Mouse (Mus musculus) mesoderm, embryonic 11.5 days (tissue): ENCODE data around the gene Gm20662.
A peak's percentile ranks its signal among the peaks of the same experiment; 100 is the strongest.
"Not testable (repeated sequence)": the region's sequence is repeated elsewhere in the genome, so short reads cannot be mapped to it uniquely, and the experiment has no call there.

Source experiments
- DNase-seq: peaks from one replicate; pipeline ENCODE4 v3.0.0-alpha.2; 2012; ENCODE audit warnings: low read depth, low spot score

Gene Gm20662

GRCm38 (mm10) chr9:108010385-108010784 is 14.2 kb downstream of the Gm20662 start:
- DNase-seq = no peak

GRCm38 (mm10) chr9:108013577-108013976 is 17.4 kb downstream of the Gm20662 start:
- DNase-seq = not testable (repeated sequence)

DNA sequence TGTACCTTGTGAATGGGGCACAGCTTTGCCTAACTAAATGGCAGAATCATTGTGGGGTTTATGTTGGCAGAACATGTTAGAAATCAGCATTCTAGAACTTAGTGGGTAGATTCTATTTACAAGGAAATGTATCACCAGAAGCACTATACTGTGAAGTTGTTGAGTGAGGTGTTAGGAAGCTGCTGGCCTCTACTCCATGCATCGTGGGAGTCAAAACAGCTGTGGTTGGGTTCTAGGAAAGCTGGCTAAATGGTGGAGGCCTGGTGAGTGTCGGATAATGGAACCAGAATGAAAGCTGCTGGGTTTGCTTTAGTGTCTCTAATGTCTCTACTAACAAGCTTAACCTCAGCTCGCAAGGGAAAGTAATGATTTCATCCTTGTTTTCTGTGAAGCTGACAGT is 21.0 kb downstream of the Gm20662 start:
- no peak for DNase-seq

DNA sequence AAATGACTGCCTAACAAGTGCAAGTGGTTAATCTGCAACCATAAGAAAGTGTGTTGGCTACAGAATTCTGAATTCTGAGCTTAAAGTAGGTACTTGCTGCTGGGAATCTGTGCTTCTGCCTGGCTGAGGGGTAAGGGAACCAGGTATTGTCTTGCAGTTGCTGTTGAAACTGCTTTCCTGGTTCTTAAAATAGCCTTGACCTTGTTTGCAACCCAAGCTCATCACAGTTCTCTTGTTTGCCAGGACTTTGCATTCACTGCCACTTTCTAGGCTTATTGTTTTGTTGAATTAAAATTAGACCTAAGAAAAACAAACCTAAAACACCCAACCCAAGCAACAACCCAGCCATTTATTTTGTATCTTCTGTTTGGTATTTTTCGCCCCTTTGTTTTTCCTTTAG is 24.6 kb downstream of the Gm20662 start:
- no peak for DNase-seq

DNA sequence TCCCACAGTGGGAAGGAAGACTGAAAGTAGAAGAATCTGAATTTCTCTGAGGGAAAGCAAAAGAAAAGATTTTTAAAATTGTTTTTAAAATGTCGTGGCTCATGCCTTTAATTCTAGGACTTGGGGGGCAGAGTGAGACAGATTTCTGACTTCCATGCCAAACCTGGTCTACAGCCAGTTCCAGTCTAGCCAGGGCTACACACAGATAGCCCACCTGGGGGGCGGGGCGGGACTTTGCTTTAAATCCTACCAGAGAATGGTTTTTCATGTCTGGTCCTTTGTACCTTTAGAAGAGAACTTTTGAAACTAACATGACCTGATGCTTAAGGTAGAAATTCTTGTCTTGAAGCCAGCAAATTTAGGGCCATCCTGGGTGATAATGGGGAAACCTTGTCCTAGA is 27.1 kb downstream of the Gm20662 start:
- DNase-seq = no peak

- DNase-seq = no peak
Observed at GRCm38 (mm10) chr9:108026584-108026983, 30.4 kb downstream of the Gm20662 start.

DNA sequence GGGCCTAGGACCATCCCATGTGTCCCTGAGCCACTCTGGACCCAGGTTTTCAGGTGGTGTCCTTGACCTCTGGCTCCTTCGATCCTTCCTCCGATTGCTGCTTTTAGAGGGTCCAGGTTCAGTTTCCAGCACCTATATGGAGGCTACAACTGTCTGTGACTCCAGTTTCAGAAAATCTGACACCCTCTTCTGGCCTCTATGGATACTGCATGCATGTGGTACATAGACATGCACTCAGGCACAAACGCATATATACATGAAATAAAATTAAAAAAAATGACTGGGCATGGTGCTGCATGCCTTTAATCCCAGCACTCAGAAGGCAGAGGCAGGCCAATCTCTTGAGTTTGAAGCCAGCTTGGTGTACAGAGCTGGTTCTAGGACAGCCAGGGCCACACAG is 31.7 kb downstream of the Gm20662 start:
- no peak for DNase-seq

GRCm38 (mm10) chr9:108032126-108032525 is 36.0 kb downstream of the Gm20662 start:
- DNase-seq = no peak

DNA sequence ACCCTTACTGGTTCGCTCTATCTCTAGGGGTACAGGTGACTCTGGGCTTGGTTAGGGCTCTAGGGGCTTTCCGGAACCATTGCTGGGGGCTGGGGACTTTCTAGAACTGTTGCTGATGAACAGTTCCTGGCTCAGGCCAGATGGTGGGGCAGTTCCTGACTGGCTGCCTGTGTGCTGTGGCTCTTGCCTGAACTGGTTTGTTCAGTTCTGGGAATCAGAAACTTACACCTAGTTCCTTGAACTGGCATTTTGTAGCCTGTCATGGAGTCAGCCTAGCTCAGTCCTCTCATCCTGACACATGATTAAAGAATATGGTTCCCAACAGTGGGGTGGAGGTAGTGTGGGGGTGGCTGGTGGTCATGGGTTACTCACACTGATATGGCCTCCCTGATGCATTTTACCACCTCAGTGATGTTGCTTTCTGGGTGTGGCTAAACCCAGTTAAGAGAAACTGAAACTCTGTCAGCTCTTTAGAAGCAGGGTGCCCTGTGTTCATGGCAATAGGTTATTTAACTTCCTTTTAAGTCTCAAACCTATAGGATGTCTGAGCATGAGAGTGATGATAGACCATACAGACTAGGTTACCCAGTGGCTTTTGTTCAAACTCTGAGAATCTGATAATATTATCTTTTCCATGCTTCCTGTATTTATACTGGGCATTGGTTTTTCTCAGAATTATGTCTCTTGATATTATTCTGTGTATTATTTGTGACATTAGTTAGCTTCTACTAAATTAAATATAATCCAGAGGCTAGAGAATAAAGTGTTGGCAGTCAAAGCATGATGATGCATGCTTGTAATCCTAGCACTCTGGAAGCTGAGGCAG is 39.4 kb downstream of the Gm20662 start:
- DNase-seq = no peak

GRCm38 (mm10) chr9:108044751-108045492 is 48.8 kb downstream of the Gm20662 start:
- no peak for DNase-seq

DNA sequence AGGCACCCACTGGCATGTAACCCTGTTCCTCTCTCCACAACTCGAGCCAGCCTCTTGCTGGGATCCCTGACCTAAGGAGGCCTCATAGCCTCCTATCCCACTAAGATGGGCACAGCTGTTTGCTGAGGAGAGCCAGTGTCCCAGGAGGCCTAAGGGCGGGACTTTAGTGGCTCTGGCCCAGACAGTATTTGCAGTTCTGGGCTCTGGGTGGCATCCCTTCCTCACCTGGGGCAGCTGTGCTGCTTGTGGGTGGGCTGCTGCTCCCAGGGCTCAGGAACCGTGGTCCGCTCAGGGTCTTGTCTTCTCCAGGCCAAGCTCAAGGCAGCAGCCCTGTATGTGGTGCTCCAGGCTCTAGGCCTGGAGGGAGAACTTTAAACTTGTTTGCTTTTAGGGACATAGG is 50.4 kb downstream of the Gm20662 start:
- no peak for DNase-seq

GRCm38 (mm10) chr9:108047601-108048565 is 51.7 kb downstream of the Gm20662 start:
- DNase-seq = no peak

DNA sequence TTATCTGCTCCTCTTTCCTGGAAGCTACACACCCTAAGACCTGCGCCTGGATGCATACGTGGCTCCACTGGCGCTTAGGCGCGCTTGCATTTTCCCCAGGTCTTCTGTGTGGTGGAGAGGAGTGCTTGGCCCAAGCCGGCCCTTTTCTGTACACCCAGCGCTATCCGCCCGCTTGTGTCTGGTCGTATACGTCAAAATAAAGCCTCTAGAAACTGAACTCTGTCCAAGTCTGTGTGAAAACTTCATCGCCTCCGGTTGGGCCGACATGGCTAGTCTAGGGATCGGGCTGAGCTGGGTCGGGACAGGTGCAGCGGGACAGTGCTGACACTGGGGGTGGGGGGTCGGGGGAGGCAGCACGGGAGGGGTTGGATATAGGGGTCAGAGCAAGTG is 52.4 kb downstream of the Gm20662 start:
- peak; percentile 18 for DNase-seq

DNA sequence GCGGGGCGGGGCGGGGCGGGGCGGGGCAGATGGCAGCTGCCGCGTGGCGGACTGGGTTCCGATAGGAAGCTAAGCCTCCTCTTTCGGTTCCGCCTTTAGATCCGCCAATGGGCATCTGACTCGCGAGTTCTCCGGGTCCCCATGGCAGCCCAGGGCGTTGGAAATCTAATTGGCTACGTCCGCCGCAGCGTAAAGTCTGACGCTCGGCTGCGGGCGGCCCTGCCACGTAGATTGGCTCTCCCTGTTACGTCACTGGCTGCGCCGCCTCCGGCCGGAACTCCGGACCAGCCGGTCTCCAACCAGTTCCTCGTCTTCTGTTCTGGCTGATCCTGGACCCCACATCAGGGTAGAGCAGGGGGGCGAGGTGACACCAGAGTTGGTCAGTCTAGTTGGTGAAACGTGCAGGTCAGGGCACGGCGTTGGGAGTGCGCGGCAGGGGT is 52.9 kb downstream of the Gm20662 start, which contains the start of gene Gmppb:
TSS of gene Gmppb (plus strand) at position 227 of the 440 bp plus-strand sequence.
- peak; percentile 97 for DNase-seq

GRCm38 (mm10) chr9:108049561-108050251 is 53.6 kb downstream of the Gm20662 start:
- no peak for DNase-seq

DNA sequence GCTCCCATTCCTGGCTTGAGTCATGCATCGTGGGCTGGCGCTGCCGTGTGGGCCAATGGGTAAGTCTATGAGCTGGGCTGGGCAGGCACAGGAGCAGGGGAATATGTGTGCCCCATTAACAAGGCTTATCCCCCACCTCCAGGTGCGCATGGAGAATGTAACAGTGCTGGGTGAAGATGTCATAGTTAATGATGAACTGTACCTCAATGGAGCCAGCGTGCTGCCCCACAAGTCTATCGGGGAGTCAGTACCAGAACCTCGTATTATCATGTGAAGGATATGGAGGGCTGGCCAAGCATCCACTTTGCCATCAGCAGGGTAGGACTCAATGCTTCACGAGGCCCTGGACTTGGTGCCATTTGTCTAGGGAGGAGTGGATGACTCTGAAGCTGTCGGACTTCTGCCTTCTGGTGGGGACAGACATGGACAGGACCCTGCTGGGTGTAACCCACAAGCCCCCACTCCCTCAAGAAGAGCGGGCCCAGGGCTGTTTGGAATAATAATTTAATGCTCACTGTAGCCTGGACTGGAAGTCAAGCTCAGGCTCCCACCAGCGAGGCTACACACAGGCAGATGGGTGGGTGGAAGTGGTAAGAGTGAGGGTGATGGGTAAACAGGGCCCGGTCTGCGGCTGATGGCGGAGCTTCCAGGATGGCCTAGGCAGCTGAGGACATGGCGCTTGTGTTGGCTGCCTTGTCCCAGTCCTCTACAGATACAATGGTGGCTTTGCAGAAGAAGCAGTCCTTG is 55.2 kb downstream of the Gm20662 start:
- no peak for DNase-seq

DNA sequence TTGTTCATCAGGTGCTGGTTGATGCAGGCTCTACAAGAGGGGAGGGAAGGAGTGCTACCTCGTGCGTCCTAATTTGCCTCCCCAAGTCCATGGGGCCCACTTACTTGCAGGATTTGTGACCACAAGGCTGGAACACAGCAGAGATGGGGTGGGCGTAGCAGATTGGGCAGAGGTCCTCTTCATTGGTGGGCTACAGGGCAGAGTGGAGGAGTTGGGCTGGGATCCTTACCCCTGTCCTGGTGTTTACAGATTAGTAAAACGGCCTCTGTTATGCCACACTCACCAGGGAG is 55.7 kb downstream of the Gm20662 start:
- no peak for DNase-seq

DNA sequence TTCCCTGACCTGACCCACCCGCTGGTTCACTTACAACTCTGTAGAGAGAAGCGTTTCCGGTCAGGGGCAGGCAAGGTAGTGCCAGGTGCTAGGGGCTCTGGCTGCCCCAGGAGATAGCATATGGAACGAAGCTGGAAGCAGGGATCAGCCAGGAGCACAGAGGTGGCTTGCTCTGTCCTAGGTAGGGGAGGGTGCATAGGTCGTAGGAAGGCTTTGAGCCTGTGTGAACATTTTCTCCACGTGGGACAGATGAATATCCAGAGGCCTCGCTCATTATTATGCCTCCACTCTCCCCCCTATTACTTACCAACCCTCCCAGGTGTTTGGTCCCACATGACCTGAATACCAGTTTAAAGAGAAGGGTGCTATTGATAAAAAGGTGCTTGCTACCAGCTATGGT is 56.3 kb downstream of the Gm20662 start:
- DNase-seq = no peak

DNA sequence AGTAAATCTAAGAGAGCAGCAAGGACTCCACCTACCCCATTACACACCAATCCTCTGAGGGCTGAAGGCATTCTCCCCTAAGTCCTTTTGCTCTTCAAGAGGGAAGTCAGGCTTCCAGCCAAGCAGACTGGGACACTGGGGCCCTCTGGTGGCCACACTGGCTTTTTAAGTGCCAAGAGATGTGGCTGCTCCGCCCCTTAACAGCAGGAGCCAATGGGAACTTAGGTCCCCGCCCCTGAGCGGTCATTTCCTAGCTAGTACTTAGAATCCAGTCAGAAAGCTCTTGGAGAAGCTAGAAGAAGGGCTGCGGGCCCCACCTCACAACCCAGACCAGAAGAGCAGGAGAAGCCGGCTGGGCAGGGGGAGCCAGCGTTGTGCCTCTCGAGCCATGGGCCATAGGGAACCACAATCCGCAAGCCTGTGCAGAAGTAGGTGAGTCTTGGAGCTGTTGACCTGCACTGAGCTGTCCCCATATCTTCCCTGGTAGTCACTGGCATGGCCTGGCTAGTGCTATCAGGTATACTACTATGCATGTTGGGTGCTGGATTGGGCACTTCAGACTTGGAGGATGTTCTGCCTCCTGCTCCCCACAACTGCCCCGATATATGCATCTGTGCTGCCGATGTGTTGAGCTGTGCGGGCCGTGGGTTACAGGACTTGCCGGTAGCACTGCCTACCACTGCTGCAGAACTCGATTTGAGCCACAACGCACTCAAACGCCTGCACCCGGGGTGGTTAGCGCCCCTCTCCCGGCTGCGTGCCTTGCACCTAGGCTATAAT is 56.9 kb downstream of the Gm20662 start, which contains the start of gene Amigo3:
TSS of gene Amigo3 (plus strand) at position 275 of the 780 bp plus-strand sequence.
- DNase-seq = peak; percentile 95
